Mouse (Mus musculus) forebrain, embryonic 10.5 days (tissue): ENCODE results near the gene Whamm. TPM values are rescaled to one million over a fixed set of nuclear protein-coding genes. Genes with fewer than 3 reads are reported as not detected.

Experiments used
- DNase-seq: peaks from one replicate; pipeline ENCODE4 v3.0.0-alpha.2; 2017; ENCODE audit warnings: low spot score; ENCODE audit errors: extremely low spot score
- H3K27ac ChIP-seq: fragments of 300-500 bp; sonication (generic); 2 replicates; pipeline ENCODE4 v1.5.1; 2016; ENCODE audit warnings: mild to moderate bottlenecking
- H3K27me3 ChIP-seq: fragments of 300-500 bp; sonication (generic); 2 replicates; pipeline ENCODE4 v1.6.1; 2016; ENCODE audit warnings: mild to moderate bottlenecking; ENCODE audit not compliant: poor library complexity, severe bottlenecking
- H3K36me3 ChIP-seq: fragments of 300-500 bp; sonication (generic); replicated peaks from 2 replicates; pipeline ENCODE4 v1.6.1; 2016; ENCODE audit warnings: mild to moderate bottlenecking, moderate library complexity
- H3K4me1 ChIP-seq: fragments of 300-500 bp; sonication (generic); 2 replicates; pipeline ENCODE4 v1.6.1; 2016
- H3K4me3 ChIP-seq: fragments of 300-500 bp; sonication (generic); 2 replicates; pipeline ENCODE4 v1.5.1; 2016; ENCODE audit warnings: mild to moderate bottlenecking, moderate library complexity
- H3K9me3 ChIP-seq: fragments of 300-500 bp; sonication (generic); 2 replicates; pipeline ENCODE4 v1.6.1; 2016; ENCODE audit warnings: mild to moderate bottlenecking, moderate library complexity
- WGBS: fragments of 180-500 bp; shearing (Covaris S2); methylation state at CpG from one replicate; pipeline ENCODE4 v1.1.7; 2016; 5-methylcytosine and 5-hydroxymethylcytosine counted together
- polyA plus RNA-seq: library from polyadenylated mRNA; unstranded; fragments of >200 nt; fragmentation: Nextera tagmentation; extraction: Ambion mirVana; gene quantifications from 2 replicates; pipeline ENCODE4 v1.2.1, GENCODE M21; 2016

Whamm gene
- polyA plus RNA-seq, 1 experiment from 2014 or later: 1.8 TPM

GRCm38 (mm10) chr7:81583512-81583911 lies 12.4 kb downstream of the Whamm start:
- H3K9me3 ChIP-seq: no peaks in the 10 kb centered on the region; the same call in 1 of the 2 replicates
- H3K36me3 ChIP-seq: peaks cover 36% of the 10 kb centered on the region
- no peak overlapping the region for H3K4me3 ChIP-seq
- H3K4me1 ChIP-seq: no peaks in the 10 kb centered on the region
- no peaks in the 10 kb centered on the region for H3K27me3 ChIP-seq
- WGBS: 73% methylated on average over 3 of the region's 3 CpGs
- no peak overlapping the region for H3K27ac ChIP-seq
- no peak for DNase-seq

GRCm38 (mm10) chr7:81585326-81585725 lies 14.3 kb downstream of the Whamm start:
- no peak for DNase-seq
- no peaks in the 10 kb centered on the region for H3K27me3 ChIP-seq
- WGBS: 93% methylated on average over 7 of the region's 7 CpGs

GRCm38 (mm10) chr7:81587238-81587637 lies 16.2 kb downstream of the Whamm start:
- Histone ChIP-seq H3K27me3 (no peaks in the 10 kb centered on the region), H3K36me3 (peaks cover 57% of the 10 kb centered on the region), H3K9me3 (no peaks in the 10 kb centered on the region; the same call in 1 of the 2 replicates), H3K4me1 (no peaks in the 10 kb centered on the region), H3K4me3 (no peak overlapping the region), H3K27ac (no peak overlapping the region)
- 87% methylated on average over 4 of the region's 4 CpGs for WGBS
- no peak for DNase-seq

More at GRCm38 (mm10) chr7:81585326-81585725, 14.3 kb downstream of the Whamm start:
- Histone ChIP-seq H3K4me3 (no peak overlapping the region), H3K4me1 (no peaks in the 10 kb centered on the region), H3K27ac (no peak overlapping the region), H3K36me3 (peaks cover 45% of the 10 kb centered on the region), H3K9me3 (no peaks in the 10 kb centered on the region; the same call in 1 of the 2 replicates)

- no peaks in the 10 kb centered on the region for H3K9me3 ChIP-seq
- no peaks in the 10 kb centered on the region for H3K4me1 ChIP-seq
- H3K36me3 ChIP-seq: peaks cover 77% of the 10 kb centered on the region
- DNase-seq: no peak
- no peak overlapping the region for H3K4me3 ChIP-seq
- no peaks in the 10 kb centered on the region for H3K27me3 ChIP-seq
- no peak overlapping the region for H3K27ac ChIP-seq
- WGBS: 88% methylated on average over 9 of the region's 9 CpGs
These were observed 21.6 kb downstream of the Whamm start for GRCm38 (mm10) chr7:81592686-81593085.

GRCm38 (mm10) chr7:81593387-81593786 lies 22.3 kb downstream of the Whamm start:
- Histone ChIP-seq H3K27me3 (no peaks in the 10 kb centered on the region), H3K36me3 (peaks cover 77% of the 10 kb centered on the region), H3K27ac (no peak overlapping the region), H3K4me1 (no peaks in the 10 kb centered on the region), H3K4me3 (no peak overlapping the region), H3K9me3 (no peaks in the 10 kb centered on the region)
- WGBS: 93% methylated on average over 8 of the region's 8 CpGs
- DNase-seq: no peak

GRCm38 (mm10) chr7:81595056-81595455 lies 24.0 kb downstream of the Whamm start:
- no peaks in the 10 kb centered on the region for H3K27me3 ChIP-seq
- peaks cover 2% of the 10 kb centered on the region; the same call in 1 of the 2 replicates for H3K4me1 ChIP-seq
- 94% methylated on average over 5 of the region's 5 CpGs for WGBS
- H3K27ac ChIP-seq: no peak overlapping the region
- no peak for DNase-seq
- H3K36me3 ChIP-seq: peaks cover 69% of the 10 kb centered on the region
- H3K9me3 ChIP-seq: no peaks in the 10 kb centered on the region
- no peak overlapping the region for H3K4me3 ChIP-seq

GRCm38 (mm10) chr7:81596086-81596485 lies 25.0 kb downstream of the Whamm start:
- DNase-seq: no peak
- H3K36me3 ChIP-seq: peaks cover 64% of the 10 kb centered on the region
- H3K4me1 ChIP-seq: peaks cover 4% of the 10 kb centered on the region; the same call in 1 of the 2 replicates
- H3K9me3 ChIP-seq: no peaks in the 10 kb centered on the region
- H3K27me3 ChIP-seq: no peaks in the 10 kb centered on the region
- no peak overlapping the region for H3K4me3 ChIP-seq
- WGBS: 91% methylated on average over 6 of the region's 6 CpGs
- no peak overlapping the region for H3K27ac ChIP-seq

GRCm38 (mm10) chr7:81597660-81598059 lies 26.6 kb downstream of the Whamm start:
- no peak for DNase-seq
- H3K9me3 ChIP-seq: no peaks in the 10 kb centered on the region
- no peak overlapping the region for H3K4me3 ChIP-seq
- no peak overlapping the region for H3K27ac ChIP-seq
- H3K36me3 ChIP-seq: peaks cover 50% of the 10 kb centered on the region
- peaks cover 4% of the 10 kb centered on the region; the same call in 1 of the 2 replicates for H3K4me1 ChIP-seq
- WGBS: 100% methylated on average over 1 of the region's 1 CpGs
- H3K27me3 ChIP-seq: no peaks in the 10 kb centered on the region

GRCm38 (mm10) chr7:81599379-81600280 lies 28.6 kb downstream of the Whamm start:
- Histone ChIP-seq H3K4me3 (no peak overlapping the region), H3K27me3 (no peaks in the 10 kb centered on the region), H3K27ac (no peak overlapping the region), H3K4me1 (peaks cover 4% of the 10 kb centered on the region; the same call in 1 of the 2 replicates), H3K9me3 (no peaks in the 10 kb centered on the region), H3K36me3 (peaks cover 31% of the 10 kb centered on the region)
- DNase-seq: no peak
- WGBS: 84% methylated on average over 8 of the region's 8 CpGs

GRCm38 (mm10) chr7:81604991-81605390 lies 33.9 kb downstream of the Whamm start:
- no peak for DNase-seq
- H3K27me3 ChIP-seq: no peaks in the 10 kb centered on the region
- no peak overlapping the region for H3K4me3 ChIP-seq
- WGBS: 84% methylated on average over 5 of the region's 5 CpGs
- no peak overlapping the region for H3K27ac ChIP-seq
- peaks cover 2% of the 10 kb centered on the region; the same call in 1 of the 2 replicates for H3K4me1 ChIP-seq
- no peaks in the 10 kb centered on the region for H3K9me3 ChIP-seq
- H3K36me3 ChIP-seq: no peaks in the 10 kb centered on the region

GRCm38 (mm10) chr7:81605489-81605888 lies 34.4 kb downstream of the Whamm start:
- H3K4me3 ChIP-seq: no peak overlapping the region
- H3K27me3 ChIP-seq: no peaks in the 10 kb centered on the region
- no peak overlapping the region for H3K27ac ChIP-seq
- DNase-seq: no peak
- H3K9me3 ChIP-seq: no peaks in the 10 kb centered on the region
- no peaks in the 10 kb centered on the region for H3K36me3 ChIP-seq
- H3K4me1 ChIP-seq: no peaks in the 10 kb centered on the region
- 81% methylated on average over 4 of the region's 4 CpGs for WGBS

GRCm38 (mm10) chr7:81606452-81606851 lies 35.4 kb downstream of the Whamm start:
- H3K27ac ChIP-seq: no peak overlapping the region
- H3K4me1 ChIP-seq: no peaks in the 10 kb centered on the region
- H3K9me3 ChIP-seq: no peaks in the 10 kb centered on the region
- no peaks in the 10 kb centered on the region for H3K36me3 ChIP-seq
- WGBS: 69% methylated on average over 5 of the region's 5 CpGs
- H3K4me3 ChIP-seq: no peak overlapping the region
- DNase-seq: no peak
- no peaks in the 10 kb centered on the region for H3K27me3 ChIP-seq

- no peaks in the 10 kb centered on the region for H3K4me1 ChIP-seq
- H3K9me3 ChIP-seq: no peaks in the 10 kb centered on the region
- no peaks in the 10 kb centered on the region; the same call in 1 of the 2 replicates for H3K36me3 ChIP-seq
- no peak overlapping the region for H3K27ac ChIP-seq
- WGBS: 63% methylated on average over 18 of the region's 18 CpGs
- DNase-seq: no peak
- H3K27me3 ChIP-seq: no peaks in the 10 kb centered on the region
- no peak overlapping the region for H3K4me3 ChIP-seq
These were observed 39.1 kb downstream of the Whamm start for GRCm38 (mm10) chr7:81610125-81610524.
